ENCODE assay signal across 24 mouse cellular contexts in genomic region chr14:24755426-24756117, GRCm38 (mm10).
DNase-seq lines count a peak whose midpoint lies in the region; ATAC-seq and TF ChIP-seq lines count a peak whose summit lies in the region.
"Had no signal": no experiment of that assay in that cellular context is flagged by ENCODE, and none has a peak within 500 bp of the region (broad histone marks: within the 10 kb centered on the region; RNA-seq: fewer than 3 reads in every experiment).

No protein-coding gene starts in this region.

- H3K4me2 ChIP-seq in forebrain, embryonic 15.5 days (replicated peaks) = no peak overlapping the region
- no peak overlapping the region for H3K4me2 ChIP-seq in forebrain, embryonic 13.5 days
- H3K4me2 ChIP-seq in midbrain, embryonic 12.5 days (replicated peaks) = no peak overlapping the region
- no peak overlapping the region for H3K4me2 ChIP-seq in midbrain, embryonic 15.5 days
- H3K4me2 ChIP-seq: heart, embryonic 12.5 days; heart, embryonic 15.5 days; hindbrain, embryonic 13.5 days; intestine, embryonic 15.5 days had no signal

- no peaks in the 10 kb centered on the region for H3K9me3 ChIP-seq in forebrain, embryonic 15.5 days
- no peaks in the 10 kb centered on the region for H3K9me3 ChIP-seq in forebrain, embryonic 13.5 days (replicated peaks)
- H3K9me3 ChIP-seq in midbrain, embryonic 12.5 days = no peaks in the 10 kb centered on the region
- H3K9me3 ChIP-seq in midbrain, embryonic 15.5 days = no peaks in the 10 kb centered on the region
- H3K9me3 ChIP-seq: heart, embryonic 12.5 days; heart, embryonic 15.5 days; hindbrain, embryonic 10.5 days; hindbrain, embryonic 13.5 days; intestine, embryonic 15.5 days had no signal

- H3K9ac ChIP-seq in forebrain, embryonic 15.5 days (replicated peaks) = no peak overlapping the region
- H3K9ac ChIP-seq in forebrain, embryonic 13.5 days = no peak overlapping the region
- H3K9ac ChIP-seq in midbrain, embryonic 12.5 days (replicated peaks) = no peak overlapping the region
- H3K9ac ChIP-seq in midbrain, embryonic 15.5 days = no peak overlapping the region
- H3K9ac ChIP-seq: heart, embryonic 12.5 days; heart, embryonic 15.5 days; hindbrain, embryonic 13.5 days; intestine, embryonic 15.5 days had no signal

- peak overlapping the region; percentile 14; the same call in 1 of the 2 replicates for H3K27ac ChIP-seq in forebrain, embryonic 15.5 days (replicated peaks)
- H3K27ac ChIP-seq in forebrain, embryonic 13.5 days = no peak overlapping the region
- H3K27ac ChIP-seq in layer of hippocampus, adult 2 months = no peak overlapping the region
- H3K27ac ChIP-seq in midbrain, embryonic 12.5 days (replicated peaks) = 0 out of 2 replicates have a peak overlapping the region, but pooled peaks have one; percentile 21
- no peak overlapping the region for H3K27ac ChIP-seq in midbrain, embryonic 15.5 days
- H3K27ac ChIP-seq: gastrocnemius, adult 2 months; heart, embryonic 15.5 days; hindbrain, embryonic 10.5 days; hindbrain, embryonic 13.5 days; intestine, embryonic 15.5 days had no signal

- WGBS in forebrain, embryonic 15.5 days = 73% methylated on average over 12 of the region's 12 CpGs
- WGBS in forebrain, embryonic 13.5 days = 84% methylated on average over 12 of the region's 12 CpGs
- 89% methylated on average over 12 of the region's 12 CpGs for WGBS in midbrain, embryonic 12.5 days
- 82% methylated on average over 12 of the region's 12 CpGs for WGBS in midbrain, embryonic 15.5 days

- no peak for ATAC-seq in forebrain, embryonic 15.5 days (replicated peaks)
- no peak for ATAC-seq in forebrain, embryonic 13.5 days
- no peak for ATAC-seq in midbrain, embryonic 12.5 days (ENCODE audit: low FRiP score, low read depth)
- no peak for ATAC-seq in midbrain, embryonic 15.5 days (replicated peaks)
- ATAC-seq: CD4-positive, CD25-positive, alpha-beta regulatory T cell, adult 4 months; forebrain, embryonic 16.5 days; hindbrain, embryonic 16.5 days; intestine, embryonic 15.5 days had no signal

- no peaks in the 10 kb centered on the region for H3K36me3 ChIP-seq in forebrain, embryonic 15.5 days
- no peaks in the 10 kb centered on the region for H3K36me3 ChIP-seq in forebrain, embryonic 13.5 days (ENCODE audit: poor library complexity, severe bottlenecking)
- no peaks in the 10 kb centered on the region for H3K36me3 ChIP-seq in midbrain, embryonic 12.5 days
- no peaks in the 10 kb centered on the region for H3K36me3 ChIP-seq in midbrain, embryonic 15.5 days (replicated peaks)
- H3K36me3 ChIP-seq: heart, embryonic 12.5 days; heart, embryonic 15.5 days; hindbrain, embryonic 10.5 days; hindbrain, embryonic 13.5 days; intestine, embryonic 15.5 days had no signal

- DNase-seq in layer of hippocampus, adult 2 months (ENCODE audit: low spot score in 2 of 2) = peak; percentile 36 to 60
- DNase-seq in layer of hippocampus, adult 9-10 months (ENCODE audit: low spot score) = no peak
- DNase-seq in heart, adult 11 months = no peak
- DNase-seq: adrenal gland, adult 2 months; adrenal gland, postnatal 14 days; cerebellum, adult 18-20 months; cerebellum, adult 9-11 months; gastrocnemius, adult 2 months; gastrocnemius, postnatal 14 days; heart, adult 18-20 months; heart, postnatal 10 days; heart, postnatal 36 days had no signal

- H3K27me3 ChIP-seq in forebrain, embryonic 15.5 days = no peaks in the 10 kb centered on the region
- H3K27me3 ChIP-seq in forebrain, embryonic 13.5 days = no peaks in the 10 kb centered on the region
- H3K27me3 ChIP-seq in midbrain, embryonic 12.5 days = no peaks in the 10 kb centered on the region; the same call in 1 of the 2 replicates
- no peaks in the 10 kb centered on the region for H3K27me3 ChIP-seq in midbrain, embryonic 15.5 days (replicated peaks)
- H3K27me3 ChIP-seq: heart, embryonic 12.5 days; heart, embryonic 15.5 days; hindbrain, embryonic 13.5 days; intestine, embryonic 15.5 days had no signal

- H3K4me3 ChIP-seq in forebrain, embryonic 15.5 days = no peak overlapping the region
- H3K4me3 ChIP-seq in forebrain, embryonic 13.5 days = no peak overlapping the region
- H3K4me3 ChIP-seq in layer of hippocampus, adult 2 months = no peak overlapping the region
- H3K4me3 ChIP-seq in midbrain, embryonic 12.5 days = no peak overlapping the region
- H3K4me3 ChIP-seq in midbrain, embryonic 15.5 days = no peak overlapping the region
- H3K4me3 ChIP-seq: gastrocnemius, adult 2 months; heart, embryonic 12.5 days; heart, embryonic 15.5 days; hindbrain, embryonic 10.5 days; hindbrain, embryonic 13.5 days; intestine, embryonic 15.5 days had no signal

- no peak for TF ChIP-seq CTCF in layer of hippocampus, adult 2 months (conservative IDR thresholded peaks at IDR 0.05)

- H3K4me1 ChIP-seq in forebrain, embryonic 15.5 days = peaks cover 30% of the 10 kb centered on the region
- peaks cover 27% of the 10 kb centered on the region for H3K4me1 ChIP-seq in forebrain, embryonic 13.5 days
- H3K4me1 ChIP-seq in midbrain, embryonic 12.5 days = peaks cover 11% of the 10 kb centered on the region
- H3K4me1 ChIP-seq in midbrain, embryonic 15.5 days = peaks cover 5% of the 10 kb centered on the region; the same call in 1 of the 2 replicates

Comparison
In these comparisons a context has a peak if more than half of its experiments do, and no peak if none do; other contexts are left out.
1. H3K27ac ChIP-seq: peak in forebrain, embryonic 15.5 days (single experiment) and midbrain, embryonic 12.5 days (single experiment); none in forebrain, embryonic 13.5 days (single experiment), layer of hippocampus, adult 2 months (single experiment) and midbrain, embryonic 15.5 days (single experiment).
2. DNase-seq: peak in layer of hippocampus, adult 2 months (2 of 2); none in layer of hippocampus, adult 9-10 months (single experiment) and heart, adult 11 months (single experiment).